Mouse (Mus musculus) forebrain, embryonic 14.5 days (tissue): ENCODE measurements around the gene Zfp428. TPM values are rescaled to one million over a fixed set of nuclear protein-coding genes. Genes with fewer than 3 reads are reported as not detected.
"Not testable (repeated sequence)": the region's sequence is repeated elsewhere in the genome, so short reads cannot be mapped to it uniquely, and the experiment has no call there.

ENCODE experiments used
- ATAC-seq: fragments of 200-750 bp; cut with Nextera tagmentation; 2 replicates; pipeline ENCODE4 v1.8.0; 2017; ENCODE audit warnings: mild to moderate bottlenecking, moderate library complexity
- DNase-seq: peaks from one replicate; pipeline ENCODE4 v3.0.0-alpha.2; 2015; ENCODE audit warnings: low spot score
- H3K27ac ChIP-seq: fragments of 300-500 bp; sonication (generic); 2 replicates; pipeline ENCODE4 v1.5.1; 2014; ENCODE audit warnings: low read depth, mild to moderate bottlenecking, control low read depth, low read length, moderate library complexity
- H3K27me3 ChIP-seq: fragments of 300-500 bp; sonication (generic); replicated peaks from 2 replicates; pipeline ENCODE4 v1.6.1; 2014; ENCODE audit warnings: low read length, control low read depth, mixed read lengths; ENCODE audit not compliant: control insufficient read depth, insufficient read depth
- H3K36me3 ChIP-seq: fragments of 300-500 bp; sonication (generic); 2 replicates; pipeline ENCODE4 v1.6.1; 2014; ENCODE audit warnings: low read length, control low read depth; ENCODE audit not compliant: control insufficient read depth, insufficient read depth
- H3K4me1 ChIP-seq: fragments of 300-500 bp; sonication (generic); 2 replicates; pipeline ENCODE4 v1.6.1; 2014; ENCODE audit warnings: antibody characterized with exemption, low read length, control low read depth; ENCODE audit not compliant: control insufficient read depth, insufficient read depth
- H3K4me2 ChIP-seq: fragments of 300-500 bp; sonication (generic); 2 replicates; pipeline ENCODE4 v1.6.1; 2014; ENCODE audit warnings: mild to moderate bottlenecking, control low read depth, low read length
- H3K4me3 ChIP-seq: fragments of 300-500 bp; sonication (generic); 2 replicates; pipeline ENCODE4 v1.5.1; 2014; ENCODE audit warnings: low read depth, low read length, control low read depth
- H3K9ac ChIP-seq: fragments of 300-500 bp; sonication (generic); 2 replicates; pipeline ENCODE4 v1.6.1; 2014; ENCODE audit warnings: mild to moderate bottlenecking, low read length, control low read depth, moderate library complexity
- H3K9me3 ChIP-seq: fragments of 300-500 bp; sonication (generic); replicated peaks from 2 replicates; pipeline ENCODE4 v1.6.1; 2016; ENCODE audit warnings: low read length, control low read depth, mixed read lengths; ENCODE audit not compliant: control insufficient read depth
- WGBS: fragments of 180-500 bp; shearing (Covaris S2); extraction: QIAGEN DNeasy Blood & Tissue Kit; methylation state at CpG from one replicate; pipeline ENCODE4 v1.1.7; 2014; 5-methylcytosine and 5-hydroxymethylcytosine counted together
- polyA plus RNA-seq: library from polyadenylated mRNA; unstranded; fragments of >200 nt; fragmentation: Nextera tagmentation; extraction: Ambion mirVana; gene quantifications from 2 replicates; pipeline ENCODE4 v1.2.1, GENCODE M21; 2014

The Zfp428 gene
- polyA plus RNA-seq, 1 experiment from 2014 or later, result 178 TPM

DNA sequence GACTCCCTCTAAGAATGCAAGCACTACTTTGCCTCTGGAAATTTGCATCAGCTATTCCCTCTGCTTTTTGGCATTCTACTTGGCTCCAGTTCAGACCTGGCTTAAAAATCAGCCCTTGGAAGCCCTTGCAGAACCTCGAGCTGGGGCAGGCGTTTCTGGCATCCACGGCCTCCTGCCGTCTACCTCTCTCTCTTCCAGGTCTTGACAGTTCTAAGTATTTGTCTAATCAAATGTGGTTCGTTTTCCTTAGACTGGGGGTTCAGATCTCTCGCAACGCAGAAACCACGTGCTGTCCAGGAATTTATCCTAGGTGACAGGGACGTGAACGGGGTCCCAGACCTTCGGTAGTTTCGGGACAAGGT, 349 bp upstream of the Zfp428 start:
- ATAC-seq, result peak; percentile 11; the same call in 1 of the 2 replicates
- 0% methylated on average over 12 of the region's 12 CpGs for WGBS
- Histone ChIP-seq H3K9me3 (no peaks in the 10 kb centered on the region), H3K4me3 (peak overlapping the region; percentile 61), H3K27me3 (no peaks in the 10 kb centered on the region), H3K9ac (peak overlapping the region; percentile 93), H3K27ac (peak overlapping the region; percentile 100), H3K36me3 (peaks cover 35% of the 10 kb centered on the region), H3K4me1 (peaks cover 28% of the 10 kb centered on the region), H3K4me2 (peak overlapping the region; percentile 71)
- DNase-seq, result peak; percentile 87

- Histone ChIP-seq H3K9me3 (no peaks in the 10 kb centered on the region), H3K4me1 (peaks cover 28% of the 10 kb centered on the region), H3K4me2 (peak overlapping the region; percentile 71), H3K27ac (peak overlapping the region; percentile 100), H3K9ac (peak overlapping the region; percentile 93), H3K27me3 (no peaks in the 10 kb centered on the region), H3K4me3 (peak overlapping the region; percentile 61), H3K36me3 (peaks cover 35% of the 10 kb centered on the region)
- 1% methylated on average over 20 of the region's 20 CpGs for WGBS
- DNase-seq (no peak), ATAC-seq (peak; percentile 3; the same call in 1 of the 2 replicates)
Observed at GRCm38 (mm10) chr7:24507726-24508114, 914 bp downstream of the Zfp428 start.

DNA sequence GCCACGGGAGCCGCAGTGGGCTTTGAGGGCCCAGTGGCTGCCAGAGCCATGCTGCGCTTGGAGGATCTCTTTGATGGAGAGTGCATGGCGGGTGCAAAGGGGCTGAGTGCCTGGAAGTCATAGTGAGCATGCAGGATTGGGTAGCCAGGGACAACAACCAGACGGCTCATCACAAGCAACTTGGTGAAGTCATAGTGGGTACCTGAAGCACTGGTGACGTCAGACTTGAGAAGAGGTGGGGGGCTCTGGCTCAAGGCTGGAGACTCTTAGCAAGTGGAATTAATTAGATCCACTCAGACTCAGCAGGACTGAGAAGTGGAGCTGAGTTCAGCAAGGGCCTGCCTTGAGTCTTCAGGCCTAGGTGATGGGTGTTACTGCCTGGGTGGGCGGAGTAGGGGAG, 5.5 kb downstream of the Zfp428 start, which contains the start of gene AC161166.1:
AC161166.1 (minus strand) TSS at position 101 of the 400 bp plus-strand sequence.
- Histone ChIP-seq H3K36me3 (peaks cover 66% of the 10 kb centered on the region), H3K4me1 (peaks cover 7% of the 10 kb centered on the region; the same call in 1 of the 2 replicates), H3K9me3 (no peaks in the 10 kb centered on the region), H3K9ac (no peak within 1 kb of the TSS), H3K27me3 (no peaks in the 10 kb centered on the region), H3K4me2 (no peak within 1 kb of the TSS), H3K27ac (no peak within 1 kb of the TSS), H3K4me3 (no peak within 1 kb of the TSS)
- DNase-seq (no peak), ATAC-seq (no peak)
- 91% methylated on average over 7 of the region's 7 CpGs for WGBS

DNA sequence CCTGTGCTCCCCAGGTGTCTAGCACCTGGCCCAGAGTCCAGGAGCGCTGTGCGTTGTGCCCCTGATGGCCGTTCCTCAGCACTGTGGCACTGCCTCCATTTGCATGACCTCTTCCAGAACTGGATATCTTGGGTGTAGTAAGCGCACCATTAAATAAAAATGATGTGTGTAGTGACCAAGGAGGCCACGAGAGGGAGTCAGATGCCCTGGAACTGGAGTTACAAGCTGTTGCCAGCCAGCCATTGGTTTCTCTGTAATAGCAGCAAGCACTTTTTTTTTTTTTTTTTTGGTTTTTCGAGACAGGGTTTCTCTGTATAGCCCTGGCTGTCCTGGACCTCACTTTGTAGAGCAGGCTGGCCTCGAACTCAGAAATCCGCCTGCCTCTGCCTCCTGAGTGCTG, 9.5 kb downstream of the Zfp428 start:
- H3K27ac ChIP-seq, H3K27me3 ChIP-seq, H3K4me1 ChIP-seq, H3K9ac ChIP-seq, H3K4me2 ChIP-seq, H3K4me3 ChIP-seq, ATAC-seq, H3K9me3 ChIP-seq: not testable (repeated sequence)
- H3K36me3 ChIP-seq, result peaks cover 59% of the 10 kb centered on the region
- peak; percentile 27 for DNase-seq
- WGBS, result 67% methylated on average over 8 of the region's 8 CpGs

DNA sequence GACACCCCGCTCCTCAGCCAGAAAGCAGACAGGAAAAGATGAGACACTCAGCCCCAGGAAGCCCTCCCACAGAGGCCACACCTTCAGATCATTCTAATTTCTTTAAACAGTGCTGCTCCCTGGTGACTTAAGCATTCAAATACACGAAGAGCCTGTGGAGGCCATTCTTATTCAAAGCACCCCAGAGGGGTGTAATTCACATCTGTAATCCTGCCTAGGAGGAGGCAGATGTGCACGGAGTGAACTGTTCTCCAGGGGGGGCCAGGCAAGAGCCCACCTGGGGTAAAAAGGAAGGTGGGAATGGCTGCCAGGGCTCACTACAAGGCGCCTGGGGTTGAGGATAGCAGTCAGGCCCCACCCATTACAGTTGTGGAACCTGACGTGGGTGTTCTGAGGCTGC, 10.3 kb downstream of the Zfp428 start:
- Histone ChIP-seq H3K9me3 (no peaks in the 10 kb centered on the region), H3K36me3 (peaks cover 52% of the 10 kb centered on the region), H3K4me3 (no peak overlapping the region), H3K4me2 (no peak overlapping the region), H3K27me3 (no peaks in the 10 kb centered on the region), H3K27ac (no peak overlapping the region), H3K9ac (no peak overlapping the region), H3K4me1 (no peaks in the 10 kb centered on the region)
- 34% methylated on average over 5 of the region's 5 CpGs for WGBS
- DNase-seq (no peak), ATAC-seq (no peak)

- peak; percentile 68 for ATAC-seq
- no peak overlapping the region for H3K4me3 ChIP-seq
- H3K36me3 ChIP-seq, result peaks cover 46% of the 10 kb centered on the region
- peak overlapping the region; percentile 23; the same call in 1 of the 2 replicates for H3K27ac ChIP-seq
- WGBS, result 38% methylated on average over 6 of the region's 6 CpGs
- peak; percentile 72 for DNase-seq
- no peak overlapping the region; the same call in 1 of the 2 replicates for H3K9ac ChIP-seq
- no peaks in the 10 kb centered on the region for H3K9me3 ChIP-seq
- no peak overlapping the region for H3K4me2 ChIP-seq
- H3K27me3 ChIP-seq, result no peaks in the 10 kb centered on the region
- H3K4me1 ChIP-seq, result no peaks in the 10 kb centered on the region
Observed at GRCm38 (mm10) chr7:24517654-24518053, 10.8 kb downstream of the Zfp428 start.

- ATAC-seq (no peak), DNase-seq (no peak)
- WGBS, result 15% methylated on average over 3 of the region's 3 CpGs
- Histone ChIP-seq H3K27me3 (no peaks in the 10 kb centered on the region), H3K4me3 (no peak overlapping the region), H3K9me3 (no peaks in the 10 kb centered on the region), H3K9ac (no peak overlapping the region), H3K4me1 (no peaks in the 10 kb centered on the region), H3K4me2 (no peak overlapping the region), H3K27ac (no peak overlapping the region), H3K36me3 (peaks cover 31% of the 10 kb centered on the region)
Observed at GRCm38 (mm10) chr7:24519130-24519529, 12.3 kb downstream of the Zfp428 start.

GRCm38 (mm10) chr7:24520054-24520453, 13.2 kb downstream of the Zfp428 start:
- not testable (repeated sequence) for H3K9me3 ChIP-seq, H3K27me3 ChIP-seq, DNase-seq, H3K27ac ChIP-seq, ATAC-seq, H3K4me1 ChIP-seq, H3K4me2 ChIP-seq, H3K4me3 ChIP-seq, H3K9ac ChIP-seq
- 87% methylated on average over 9 of the region's 10 CpGs for WGBS
- H3K36me3 ChIP-seq, result peaks cover 22% of the 10 kb centered on the region

DNA sequence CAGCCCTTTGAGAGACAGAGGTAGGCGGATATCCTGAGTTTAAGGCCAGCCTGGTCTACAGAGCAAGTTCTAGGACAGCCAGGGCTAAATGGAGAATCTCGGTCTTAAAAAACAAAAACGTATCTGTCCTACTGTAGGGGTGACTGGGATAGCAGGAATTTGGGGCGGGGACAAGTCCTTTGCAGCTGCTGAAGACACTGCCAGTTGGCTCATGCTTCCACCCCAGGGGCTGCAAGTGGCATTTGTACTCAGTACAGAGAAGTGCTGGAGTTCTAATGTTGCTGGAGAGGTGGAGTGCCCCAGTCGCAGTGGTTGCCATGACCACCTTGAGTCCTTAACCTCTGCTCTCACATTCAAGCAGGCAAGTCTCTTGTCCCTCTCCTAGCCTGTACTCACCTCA, 16.0 kb downstream of the Zfp428 start:
- WGBS, result 71% methylated on average over 5 of the region's 5 CpGs
- H3K4me3 ChIP-seq, result no peak overlapping the region

More for the DNA sequence above, 16.0 kb downstream of the Zfp428 start:
- Histone ChIP-seq H3K9ac (no peak overlapping the region), H3K27ac (no peak overlapping the region), H3K4me2 (no peak overlapping the region), H3K27me3 (no peaks in the 10 kb centered on the region), H3K9me3 (no peaks in the 10 kb centered on the region), H3K4me1 (no peaks in the 10 kb centered on the region), H3K36me3 (peaks cover 7% of the 10 kb centered on the region; the same call in 1 of the 2 replicates)
- no peak for ATAC-seq
- no peak for DNase-seq
